Mouse (Mus musculus) B cell, adult (primary cell): ENCODE results near the gene Gp5. TPM values are rescaled to one million over a fixed set of nuclear protein-coding genes. Genes with fewer than 3 reads are reported as not detected.

Experiments
- total RNA-seq: library from RNA; stranded (reverse); gene quantifications from 4 replicates; pipeline ENCODE4 v1.2.4, GENCODE M21; 2023; ENCODE audit not compliant: inconsistent age

Gp5 gene
- 0.30 to 1.4 TPM (median 0.51 TPM) in 4 replicates for total RNA-seq

GRCm38 (mm10) chr16:30310647-30311046, at the start of gene Gp5:
Gene Gp5 (minus strand): TSS chr16:30310779.

DNA sequence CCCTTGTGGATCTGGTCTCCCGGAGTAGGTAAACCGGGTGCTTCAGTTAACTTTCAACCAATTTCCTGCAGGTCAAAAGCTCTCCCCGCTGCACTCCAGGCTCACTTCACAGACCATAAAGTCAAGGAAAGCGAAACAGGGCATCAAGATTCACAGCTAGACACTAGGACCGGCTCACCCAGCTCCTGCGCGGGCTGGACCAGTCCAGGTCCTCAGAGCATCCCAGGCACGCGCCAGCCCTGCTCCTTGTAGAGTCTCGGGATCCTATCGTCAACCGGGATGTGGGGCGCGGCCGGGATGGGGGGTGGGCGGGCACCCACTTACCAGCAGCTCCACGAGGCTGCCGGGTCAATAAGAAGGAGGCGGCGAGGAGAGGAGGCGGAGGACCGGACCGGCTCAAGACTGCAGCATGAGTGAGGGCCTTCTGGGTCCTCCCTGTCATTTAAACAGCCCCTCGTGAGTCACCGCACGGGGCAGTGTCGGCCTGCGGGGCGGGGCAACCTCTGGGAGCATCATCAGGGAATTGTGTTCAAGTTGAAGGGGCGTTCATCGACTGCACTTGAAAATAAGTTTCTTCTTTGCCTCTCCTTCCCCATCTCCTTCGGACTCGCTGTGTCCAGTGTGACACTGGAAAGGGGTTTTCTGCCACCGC, 27.6 kb downstream of the Gp5 start, which contains the start of gene Lrrc15:
TSS of gene Lrrc15 (minus strand) at position 413 of the 652 bp plus-strand sequence.

DNA sequence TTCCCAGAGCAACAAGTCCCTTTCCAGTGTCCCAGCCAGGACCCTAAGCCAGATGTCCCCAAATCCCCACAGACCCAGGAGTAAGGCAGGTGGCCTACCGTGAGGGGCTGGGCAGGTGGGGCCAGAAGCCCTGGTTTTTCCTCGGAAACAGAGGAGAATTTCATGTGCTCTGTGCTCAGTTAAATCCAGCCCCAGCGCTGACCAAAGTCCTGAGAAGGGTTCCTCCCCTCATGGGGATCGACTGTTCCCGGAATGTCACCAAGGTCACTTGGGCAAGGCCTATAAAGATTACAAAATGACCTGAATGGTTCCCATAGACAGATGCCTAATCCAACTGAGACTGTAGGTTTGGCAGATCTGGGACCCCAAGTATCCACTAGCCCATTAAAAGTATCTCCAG, 43.2 kb downstream of the Gp5 start, which contains the start of gene Cpn2:
TSS of gene Cpn2 (minus strand) at position 141 of the 400 bp plus-strand sequence.

Other genes with a start within 250 kb of the Gp5 start
- 75.2 to 95.8 TPM (median 85.8 TPM) in 4 replicates for gene Hes1, start 246.4 kb downstream of the Gp5 start, total RNA-seq
- gene Cpn2, start 43.3 kb downstream of the Gp5 start, total RNA-seq = not detected in 4 replicates
- not detected in 4 replicates for gene Lrrc15, start 27.5 kb downstream of the Gp5 start, total RNA-seq
- 74.3 to 80.9 TPM (median 77.9 TPM) in 4 replicates for gene Atp13a3, start 95.2 kb upstream of the Gp5 start, total RNA-seq
- 0.38 TPM in 1 of 4 replicates, not detected in the others for gene Tmem44, start 240.1 kb upstream of the Gp5 start, total RNA-seq